Mouse (Mus musculus) monocyte, adult 5-6 weeks (primary cell): ENCODE results near the gene Gm8947. TPM values are rescaled to one million over a fixed set of nuclear protein-coding genes. Genes with fewer than 3 reads are reported as not detected.
"Not testable (repeated sequence)": the region's sequence is repeated elsewhere in the genome, so short reads cannot be mapped to it uniquely, and the experiment has no call there.

Source experiments
- ATAC-seq: fragments of 153-309, 156-312 bp; replicated peaks from 2 replicates; pipeline ENCODE4 v1.8.0; 2017; ENCODE audit warnings: mild to moderate bottlenecking; ENCODE audit not compliant: low TSS enrichment, insufficient number of reproducible peaks, severe bottlenecking, poor library complexity, low FRiP score
- total RNA-seq: library from RNA; stranded (forward); fragments of 200-1000, 200-491, 200-594 nt; gene quantifications from 3 replicates; pipeline ENCODE4 v1.2.3, GENCODE M21; 2017

Gene Gm8947
- total RNA-seq, result 0.85 TPM in 1 of 3 replicates, not detected in the others

DNA sequence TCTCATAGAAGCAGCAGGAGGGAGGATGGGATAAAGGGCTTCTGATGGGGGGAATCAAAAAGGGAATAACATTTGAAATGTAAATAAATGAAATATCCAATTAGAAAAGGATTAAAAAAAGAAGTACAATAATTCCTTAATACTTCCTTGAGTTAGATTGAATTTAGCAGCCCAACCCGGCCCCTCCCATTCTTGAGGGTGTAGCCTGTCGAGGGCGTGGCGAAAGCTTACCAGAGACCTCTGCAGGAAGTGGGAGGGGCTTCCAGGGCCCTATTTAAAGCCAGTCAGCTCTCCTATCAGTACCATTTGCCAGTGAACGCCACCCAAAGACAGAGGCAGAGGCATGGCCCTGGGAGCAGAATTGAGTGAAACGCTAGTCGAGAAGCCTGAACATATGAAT lies at the start of gene Gm8947:
TSS of gene Gm8947 (plus strand) at position 302 of the 400 bp plus-strand sequence.
- not testable (repeated sequence) for ATAC-seq

DNA sequence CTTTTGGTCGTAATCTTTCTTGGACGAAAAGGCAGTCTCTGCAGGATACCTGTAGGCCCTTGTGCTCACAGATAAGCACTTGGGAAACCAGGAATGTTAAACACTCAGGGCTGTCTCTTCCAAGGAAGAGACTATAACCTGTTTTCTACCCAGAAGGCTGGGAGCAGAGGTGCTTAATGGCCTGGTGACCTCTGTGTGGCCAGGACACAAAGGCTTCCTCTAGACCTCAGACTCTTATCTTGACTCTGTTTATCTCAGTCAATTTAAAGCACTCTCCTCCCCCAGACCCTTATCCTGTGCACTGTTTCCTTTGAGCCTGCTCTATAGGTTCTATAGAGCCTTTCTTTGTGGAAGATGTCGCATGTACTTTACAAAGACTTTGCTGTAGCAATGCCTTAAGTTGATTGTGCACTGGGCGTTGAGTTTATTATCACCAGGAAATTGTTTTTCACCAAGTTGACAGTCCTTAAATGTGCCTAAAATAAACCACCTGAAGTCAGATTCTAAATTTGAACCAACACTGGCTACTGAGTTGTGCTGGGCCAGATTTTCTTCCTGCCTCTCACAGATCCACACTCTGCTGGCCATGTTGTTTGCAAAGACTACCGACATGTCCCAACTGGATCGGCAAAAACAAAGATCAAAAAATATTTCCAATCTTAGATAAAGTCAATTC lies 47.6 kb upstream of the Gm8947 start:
- ATAC-seq, result no peak

DNA sequence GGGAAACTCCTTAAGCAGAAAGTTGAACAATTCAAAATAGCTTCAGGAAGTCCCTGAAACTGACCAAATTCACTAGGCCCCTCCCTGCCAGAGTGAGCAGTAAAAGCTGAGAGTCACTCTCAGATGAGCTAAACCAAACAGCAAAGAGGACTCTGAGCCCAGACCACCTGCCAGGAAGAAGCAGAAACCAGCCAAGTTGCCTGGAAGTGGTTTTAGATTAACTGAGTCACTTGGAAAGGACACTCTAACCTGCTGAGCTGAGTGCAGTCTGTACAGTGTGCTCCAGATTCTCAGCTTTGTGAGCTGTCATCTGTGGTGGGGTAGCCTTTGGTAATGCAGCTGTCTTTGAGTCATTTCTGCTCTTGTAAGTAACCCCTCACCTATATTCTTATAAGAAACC lies 44.4 kb upstream of the Gm8947 start:
- ATAC-seq, result no peak

DNA sequence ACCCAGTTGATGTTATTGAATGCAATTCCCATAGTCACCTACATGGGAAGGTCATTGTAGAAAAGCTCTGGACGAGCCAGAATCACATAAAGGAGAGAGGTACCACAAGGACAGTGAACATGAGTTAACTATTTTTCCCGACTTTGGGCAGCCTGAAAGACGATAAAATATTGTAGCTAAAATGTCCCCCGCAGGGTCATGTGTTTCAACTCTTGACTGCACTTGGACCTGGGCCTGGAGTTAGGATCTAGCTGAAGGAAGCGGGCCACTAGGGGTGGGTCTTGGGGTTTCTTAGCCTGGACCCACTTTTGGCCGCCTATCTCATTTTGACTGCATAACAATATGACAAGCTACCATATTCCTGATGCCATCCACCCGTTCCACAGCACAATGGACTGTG lies 42.0 kb upstream of the Gm8947 start:
- no peak for ATAC-seq

DNA sequence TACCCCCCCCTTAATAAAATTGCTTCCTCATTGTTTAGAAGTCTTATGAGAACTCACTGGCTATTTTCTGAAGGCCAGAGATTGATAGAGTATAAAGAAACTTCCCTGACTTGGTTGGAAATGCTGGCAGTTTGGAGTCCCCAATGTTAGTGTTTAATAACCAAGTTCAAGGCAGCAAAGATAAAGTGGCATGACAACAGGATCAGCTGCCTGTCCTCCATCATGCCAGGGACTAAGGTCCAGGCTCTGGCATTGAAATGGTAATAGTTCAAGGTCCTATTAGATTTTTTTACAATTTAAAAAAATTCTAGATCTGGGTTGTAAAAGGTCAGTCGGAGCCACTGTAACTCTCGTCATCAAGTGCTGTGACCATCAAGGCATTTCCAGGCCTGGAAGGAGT lies 41.1 kb upstream of the Gm8947 start:
- ATAC-seq, result no peak

DNA sequence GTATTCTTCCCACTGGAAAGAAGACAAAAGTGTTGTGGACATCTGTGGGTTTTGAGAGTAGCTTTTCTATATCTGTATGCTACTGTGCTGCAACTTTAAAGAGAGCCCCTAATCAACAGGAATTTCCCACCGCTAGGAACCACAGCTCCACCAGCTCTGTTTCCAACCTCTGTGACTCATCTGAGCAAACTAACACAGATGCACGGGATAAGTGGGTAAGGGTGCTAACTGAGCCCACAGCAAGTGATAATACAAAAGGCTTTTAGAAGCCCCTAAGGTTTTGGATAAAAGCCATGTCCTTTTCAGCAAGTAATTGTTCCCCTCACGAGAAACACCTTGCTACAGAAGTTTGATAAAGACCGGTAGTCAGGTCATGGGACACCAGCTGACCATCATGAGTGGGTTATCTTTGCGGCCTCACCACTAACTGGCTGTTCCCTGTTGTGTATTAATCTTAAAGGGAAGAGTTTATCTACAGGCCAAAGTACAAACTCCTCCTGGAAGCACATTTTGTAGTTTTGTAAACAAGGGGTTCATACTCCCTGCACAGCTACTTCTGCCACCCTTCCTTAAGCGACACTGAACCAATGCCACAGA lies 39.0 kb upstream of the Gm8947 start:
- ATAC-seq, result no peak

DNA sequence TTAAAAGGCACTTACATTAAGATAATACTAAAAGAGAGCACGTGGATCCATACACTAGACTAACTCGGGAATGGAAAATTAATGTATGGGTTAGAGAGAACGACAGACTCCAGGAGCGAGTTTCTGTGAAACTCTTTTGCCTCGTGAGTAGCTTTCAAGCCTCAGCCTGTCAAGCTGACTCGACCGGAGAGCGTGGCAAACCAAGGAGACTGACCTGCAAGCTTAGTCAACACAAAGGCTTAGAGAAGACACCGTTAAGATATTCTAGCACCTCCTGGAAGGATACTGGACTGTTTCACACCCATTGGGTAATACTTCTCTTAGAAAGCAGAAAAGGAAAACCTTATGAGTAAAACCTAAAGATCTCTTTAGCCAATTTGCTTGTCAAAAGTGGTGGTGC lies 38.0 kb upstream of the Gm8947 start:
- ATAC-seq, result not testable (repeated sequence)

DNA sequence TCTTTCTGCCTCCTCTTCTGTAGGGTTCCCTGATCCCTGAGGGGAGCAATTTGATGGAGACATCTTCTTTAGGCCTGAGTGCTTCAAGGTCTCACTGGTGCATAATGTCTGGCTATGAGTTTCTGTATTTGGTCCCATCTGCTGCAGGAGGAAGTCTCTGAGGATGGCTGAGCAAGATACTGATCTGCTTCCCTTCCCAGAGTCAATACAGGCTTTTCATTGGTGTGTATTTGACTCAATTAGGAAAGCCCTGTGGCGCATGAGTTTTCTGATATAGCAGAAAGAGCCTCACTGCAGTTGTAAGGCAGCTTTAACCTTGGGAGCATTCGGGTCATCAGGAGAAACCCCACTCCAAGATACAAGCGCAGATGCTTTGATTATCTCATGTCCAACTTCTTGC lies 36.0 kb upstream of the Gm8947 start:
- no peak for ATAC-seq

DNA sequence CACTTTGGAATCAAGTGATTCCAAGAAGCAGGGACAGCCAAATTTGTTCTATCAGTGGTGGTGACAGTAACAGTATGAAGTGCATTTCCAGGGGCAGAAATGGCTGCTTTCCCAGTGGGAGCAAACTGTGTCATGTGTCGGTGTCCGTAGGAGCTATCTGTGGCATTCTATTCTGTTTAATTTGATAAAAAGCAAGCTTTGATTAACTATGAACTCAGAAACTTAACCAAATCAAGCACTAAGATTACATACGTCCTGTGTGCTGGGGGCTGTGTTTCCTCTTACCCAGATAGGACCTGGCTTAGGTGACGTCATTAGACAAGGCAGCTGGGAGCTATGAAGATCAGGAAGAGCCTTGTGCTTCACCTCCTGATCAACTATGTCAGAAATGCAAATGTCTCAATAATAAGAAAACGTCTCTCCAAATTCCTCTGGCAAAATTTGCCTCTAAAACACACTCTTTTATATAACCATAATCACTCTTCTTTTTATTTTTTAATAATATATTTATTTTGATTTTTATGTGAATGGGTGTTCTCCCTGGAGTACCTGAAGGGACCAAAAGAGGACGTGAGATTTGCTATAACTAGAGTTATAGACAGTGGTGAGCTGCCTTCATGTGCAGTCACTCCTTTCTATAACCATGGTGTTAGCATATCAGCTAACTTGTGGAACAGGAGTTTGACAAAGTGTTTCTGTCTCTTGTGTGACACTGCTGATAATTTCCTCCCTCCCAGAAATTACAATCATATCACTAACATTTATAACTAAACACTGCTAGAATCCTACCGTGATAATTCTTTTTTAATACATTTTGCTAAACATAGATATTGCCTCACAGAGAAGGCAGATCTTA lies 35.2 kb upstream of the Gm8947 start:
- ATAC-seq, result no peak

DNA sequence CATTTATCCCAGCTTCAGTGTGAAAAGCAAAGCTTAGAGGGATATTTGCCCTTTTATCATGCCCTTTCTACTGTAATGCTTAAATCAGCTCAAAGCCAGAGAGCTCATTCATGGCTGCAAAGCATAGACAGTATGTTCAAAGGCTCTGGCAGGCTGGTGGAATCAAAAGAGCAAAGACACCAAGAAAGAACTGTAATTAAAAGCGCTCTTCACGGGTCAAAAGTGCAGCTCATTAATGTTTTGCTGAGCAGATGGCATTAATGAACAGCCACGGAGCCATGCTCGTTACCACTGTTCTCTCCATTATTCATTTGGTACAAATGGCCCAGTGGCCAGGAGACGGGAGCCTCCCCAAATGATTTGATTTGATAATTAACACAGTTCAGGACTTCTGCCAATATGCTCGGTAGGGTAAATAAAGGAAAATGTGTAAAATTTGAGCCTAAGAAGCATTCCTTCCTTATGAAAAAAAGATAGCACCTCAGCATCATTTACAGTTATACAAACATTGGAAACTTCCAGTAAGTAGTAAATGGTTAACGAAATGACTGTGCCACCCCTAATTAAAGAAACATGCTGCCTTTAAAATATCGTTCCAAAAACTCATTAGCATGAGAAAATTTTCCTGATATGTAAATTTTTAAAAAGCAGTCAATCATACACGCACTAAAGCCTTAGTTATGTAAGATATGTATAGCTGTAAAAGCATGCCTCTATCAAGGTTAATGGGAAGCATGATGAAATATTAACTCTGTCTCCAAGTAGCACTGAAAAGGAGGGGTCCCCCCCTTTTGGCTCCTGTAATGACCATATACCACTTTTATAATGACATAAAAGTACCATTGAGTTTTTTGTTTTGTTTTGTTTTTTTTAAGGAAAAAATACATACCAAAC lies 34.0 kb upstream of the Gm8947 start:
- ATAC-seq, result no peak

DNA sequence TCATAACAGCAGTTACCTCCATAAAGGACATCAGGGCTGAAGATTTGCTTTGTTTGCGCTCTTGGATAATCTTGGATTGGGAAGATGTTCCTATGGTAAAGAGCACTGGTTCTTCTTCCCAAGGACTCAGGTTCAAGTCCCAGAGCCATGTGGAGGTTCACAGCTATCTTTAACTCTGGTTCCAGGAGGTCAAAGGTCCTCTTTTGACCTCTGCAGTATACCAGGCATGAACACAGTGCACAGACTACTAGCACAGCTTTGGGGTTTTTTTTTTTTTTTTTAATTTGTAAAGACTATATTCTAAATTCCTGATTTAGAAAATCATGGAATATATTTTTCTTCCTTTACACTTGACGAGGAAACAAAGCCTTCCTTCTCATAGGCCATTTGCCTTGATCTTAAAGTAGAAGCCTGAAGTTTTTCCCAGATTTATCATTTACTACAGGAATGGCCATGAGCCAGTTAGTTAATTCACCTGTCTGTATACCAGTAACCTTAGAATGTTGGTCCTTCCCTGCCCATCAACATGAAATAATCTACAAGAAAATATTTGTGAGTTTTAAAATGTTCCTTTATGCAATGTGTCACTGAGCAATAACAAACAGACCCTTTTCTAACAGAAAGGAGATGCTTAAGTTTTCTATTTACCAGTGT lies 33.2 kb upstream of the Gm8947 start:
- no peak for ATAC-seq

DNA sequence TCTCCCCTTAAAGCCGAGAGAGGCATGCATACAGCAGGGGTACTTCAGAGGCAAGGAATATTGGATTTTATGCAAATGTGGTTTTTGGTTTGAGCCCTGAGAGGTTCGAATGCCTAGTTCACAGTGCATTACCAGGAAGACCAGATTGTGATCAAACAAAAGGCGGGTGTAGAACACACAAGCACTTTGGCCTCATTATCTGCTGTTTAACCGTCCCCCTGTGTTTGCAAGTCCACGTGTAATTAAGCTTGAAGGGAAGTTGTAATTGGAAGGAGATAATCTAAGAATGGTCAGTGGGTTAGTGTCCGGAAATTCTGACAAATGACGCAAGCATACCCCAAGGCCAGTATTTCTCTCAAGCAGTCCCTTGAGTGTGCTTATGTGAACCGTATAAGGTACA lies 26.1 kb upstream of the Gm8947 start:
- ATAC-seq, result no peak

DNA sequence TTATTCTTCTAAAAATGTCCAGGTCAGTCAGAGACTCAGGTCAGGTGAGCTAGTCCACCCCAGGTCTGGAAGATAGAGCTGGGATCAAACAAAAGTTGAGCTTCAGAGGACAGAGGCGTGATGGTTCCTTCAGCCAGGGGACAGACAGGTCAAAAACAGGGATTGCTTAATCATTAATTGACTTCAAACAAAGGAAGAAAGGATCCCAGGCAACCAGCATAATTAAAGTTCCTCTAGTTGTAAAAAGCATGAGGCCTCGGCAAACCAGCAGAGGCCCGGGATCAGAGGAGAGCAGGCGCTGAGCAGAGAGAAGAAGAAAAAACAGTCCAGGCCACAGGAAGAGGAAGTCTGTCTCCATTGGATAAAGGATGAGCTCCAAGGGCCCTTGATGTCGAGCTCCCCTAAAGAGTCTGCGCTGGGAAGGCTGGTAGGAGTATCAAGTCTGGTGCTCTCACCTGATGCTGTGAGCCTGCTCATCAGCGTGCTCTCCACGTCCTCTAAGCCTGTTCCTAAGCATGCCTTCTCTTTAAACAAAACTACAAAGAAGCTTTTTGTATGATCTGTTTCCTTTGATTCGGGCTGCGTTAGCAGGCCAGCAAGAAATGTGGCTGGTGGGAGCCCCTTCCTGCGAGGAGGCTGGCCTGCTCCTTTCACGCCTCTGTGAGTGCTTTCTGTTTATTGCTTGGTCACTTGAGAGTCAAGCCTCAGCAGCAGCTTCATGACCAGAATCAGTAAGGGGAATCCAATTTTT lies 24.7 kb upstream of the Gm8947 start:
- ATAC-seq, result no peak

DNA sequence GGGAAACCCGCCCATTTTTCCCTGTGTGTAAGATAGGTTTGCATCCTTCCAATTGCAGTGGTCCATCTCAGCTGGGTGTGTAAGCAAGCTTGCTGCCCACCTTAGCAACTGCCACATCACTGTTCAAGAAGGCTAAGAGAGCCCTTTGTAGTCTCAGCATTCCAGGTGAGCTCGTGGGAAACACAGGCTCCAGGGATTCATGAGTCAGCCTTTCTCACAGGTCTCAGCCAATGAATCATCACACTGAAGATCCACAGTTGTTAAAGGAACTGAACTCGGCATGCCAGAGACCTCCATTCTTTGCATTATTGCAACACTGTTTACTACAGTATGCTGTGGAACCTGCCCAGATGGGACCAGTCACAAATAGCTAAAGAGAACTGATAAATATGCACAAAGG lies 23.5 kb upstream of the Gm8947 start:
- no peak for ATAC-seq

DNA sequence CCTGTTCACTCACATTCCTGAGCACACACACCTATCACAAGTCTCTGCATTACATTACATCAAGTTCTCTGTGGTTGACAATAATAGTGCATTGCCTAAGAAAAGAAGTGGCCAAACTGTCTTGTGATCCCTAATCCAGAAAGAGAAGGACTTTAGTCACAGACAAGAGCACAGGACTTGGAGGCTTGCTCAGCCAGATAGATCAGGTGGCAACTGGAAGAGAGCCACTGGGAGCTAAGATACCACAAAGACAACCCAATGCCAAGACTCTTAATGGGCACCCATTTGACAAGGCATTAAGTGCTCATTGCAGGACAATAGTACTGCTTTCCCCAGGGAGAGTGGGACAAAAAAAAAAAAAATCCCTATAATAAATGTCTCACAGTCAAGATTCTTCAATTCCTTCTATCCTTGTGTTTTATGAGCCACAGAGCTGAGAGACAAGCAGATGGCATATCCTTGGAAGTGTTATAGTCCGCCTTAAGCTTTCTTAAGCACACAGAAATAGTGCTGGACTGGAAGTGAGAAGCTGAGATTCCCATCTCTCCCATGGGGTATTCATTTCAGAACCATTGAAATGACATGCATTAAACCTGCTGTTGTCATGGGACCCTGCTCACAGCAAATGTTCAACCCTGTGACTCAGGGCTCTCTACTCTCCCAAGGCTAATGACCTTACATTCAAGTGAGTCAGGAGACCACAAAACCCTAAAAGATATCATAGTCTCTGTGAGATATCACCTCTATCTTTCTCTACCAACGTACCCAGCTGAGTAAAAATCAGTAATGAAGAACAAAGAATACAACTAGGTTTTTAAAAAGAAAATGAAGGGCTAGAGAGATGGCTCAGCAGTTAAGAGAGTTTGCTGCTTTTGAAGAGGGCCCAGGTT lies 20.4 kb upstream of the Gm8947 start:
- no peak for ATAC-seq

DNA sequence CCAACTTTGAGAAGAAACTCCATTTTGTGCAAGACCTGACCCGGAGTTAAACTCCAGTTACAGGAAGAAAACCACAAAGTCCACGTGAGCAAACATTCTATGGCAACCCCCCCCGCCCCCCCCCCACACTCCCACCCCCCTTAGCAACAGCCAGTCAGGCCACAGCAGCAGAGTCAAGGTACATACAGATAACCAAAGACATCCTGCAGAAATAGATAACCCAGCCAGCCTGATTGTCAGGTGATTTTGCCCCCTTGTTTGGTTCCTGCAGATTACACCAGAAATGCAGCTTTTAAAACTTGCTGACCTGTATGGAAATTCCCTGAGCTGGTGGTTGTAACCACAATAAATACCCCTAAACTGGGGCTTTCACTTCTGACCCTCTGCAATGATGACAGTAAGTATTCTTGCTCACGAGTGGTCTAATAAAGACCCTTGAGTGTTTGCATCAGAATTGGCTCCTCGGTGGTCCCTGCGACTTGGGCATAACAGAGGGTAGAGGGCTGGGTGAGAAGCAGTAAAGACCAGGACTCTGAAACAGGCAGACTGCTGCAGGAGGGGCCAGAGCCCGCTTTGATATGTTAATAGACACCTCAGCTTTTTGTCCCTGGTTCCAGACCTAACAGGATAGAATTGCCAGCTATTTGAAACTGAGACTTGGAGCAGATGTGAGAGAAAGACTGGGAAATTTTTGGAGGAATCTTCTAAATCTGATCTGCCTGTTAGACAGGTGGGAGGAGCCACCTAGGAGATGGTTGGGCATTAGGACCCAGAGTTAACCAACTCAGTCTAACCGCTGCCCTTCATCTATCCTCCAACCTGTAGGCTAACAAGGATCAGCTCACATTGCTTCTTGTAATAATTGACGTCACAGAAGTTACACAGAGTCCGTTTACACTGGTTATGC lies 14.9 kb upstream of the Gm8947 start:
- peak; percentile 82 for ATAC-seq
